8 mouse cellular contexts compared by ENCODE assay signal in genomic region chr12:110843194-110844048, GRCm38 (mm10). TPM values are rescaled to one million over a fixed set of nuclear protein-coding genes. Genes with fewer than 3 reads are reported as not detected.
DNase-seq lines count a peak whose midpoint lies in the region; ATAC-seq and TF ChIP-seq lines count a peak whose summit lies in the region.

No protein-coding gene starts in this region.

- H3K9me3 ChIP-seq in embryonic facial prominence, embryonic 10.5 days: no peaks in the 10 kb centered on the region
- no peaks in the 10 kb centered on the region for H3K9me3 ChIP-seq in intestine, postnatal 0 days (ENCODE audit: control insufficient read depth)
- no peaks in the 10 kb centered on the region for H3K9me3 ChIP-seq in limb, embryonic 13.5 days
- H3K9me3 ChIP-seq in midbrain, embryonic 14.5 days (ENCODE audit: control insufficient read depth, low read length): no peaks in the 10 kb centered on the region

- 20% methylated on average over 32 of the region's 32 CpGs for WGBS in embryonic facial prominence, embryonic 10.5 days
- WGBS in intestine, postnatal 0 days: 19% methylated on average over 32 of the region's 32 CpGs
- 21% methylated on average over 32 of the region's 32 CpGs for WGBS in limb, embryonic 13.5 days
- WGBS in midbrain, embryonic 14.5 days: 20% methylated on average over 32 of the region's 32 CpGs
- 20% methylated on average over 32 of the region's 32 CpGs for WGBS in small intestine, adult 2 months

- ATAC-seq in granulocyte monocyte progenitor cell, adult 5-6 weeks (replicated peaks; ENCODE audit: poor library complexity, severe bottlenecking): peak; percentile 48
- 0 out of 2 replicates have a peak, but pooled peaks have one; percentile 29 for ATAC-seq in intestine, postnatal 0 days
- ATAC-seq in limb, embryonic 13.5 days (ENCODE audit: low FRiP score, low read depth): no peak
- no peak for ATAC-seq in midbrain, embryonic 14.5 days (ENCODE audit: low FRiP score, low TSS enrichment)

- H3K4me3 ChIP-seq in embryonic facial prominence, embryonic 10.5 days: peak overlapping the region; percentile 65
- H3K4me3 ChIP-seq in intestine, postnatal 0 days (ENCODE audit: low read depth, low read length): peak overlapping the region; percentile 61
- H3K4me3 ChIP-seq in limb, embryonic 13.5 days: peak overlapping the region; percentile 50
- peak overlapping the region; percentile 21 for H3K4me3 ChIP-seq in midbrain, embryonic 14.5 days (replicated peaks; ENCODE audit: low read depth, low read length)
- H3K4me3 ChIP-seq in small intestine, adult 2 months (ENCODE audit: low read depth, low read length): peak overlapping the region; percentile 74

- peaks cover 31% of the 10 kb centered on the region for H3K4me1 ChIP-seq in embryonic facial prominence, embryonic 10.5 days
- H3K4me1 ChIP-seq in intestine, postnatal 0 days (replicated peaks; ENCODE audit: control insufficient read depth, insufficient read depth, low read length): peaks cover 8% of the 10 kb centered on the region; the same call in 1 of the 2 replicates
- H3K4me1 ChIP-seq in limb, embryonic 13.5 days: peaks cover 32% of the 10 kb centered on the region
- H3K4me1 ChIP-seq in midbrain, embryonic 14.5 days (ENCODE audit: control insufficient read depth, insufficient read depth, low read length): peaks cover 8% of the 10 kb centered on the region; the same call in 1 of the 2 replicates
- no peaks in the 10 kb centered on the region for H3K4me1 ChIP-seq in small intestine, adult 2 months (ENCODE audit: control insufficient read depth, insufficient read depth, insufficient read length, low read length)

- peak overlapping the region; percentile 72 for H3K4me2 ChIP-seq in intestine, postnatal 0 days (replicated peaks; ENCODE audit: low read depth)
- peak overlapping the region; percentile 70 for H3K4me2 ChIP-seq in limb, embryonic 13.5 days (replicated peaks)
- H3K4me2 ChIP-seq in midbrain, embryonic 14.5 days (ENCODE audit: low read length): peak overlapping the region; percentile 53

- no peak overlapping the region for H3K27ac ChIP-seq in embryonic facial prominence, embryonic 10.5 days (replicated peaks)
- no peak overlapping the region for H3K27ac ChIP-seq in intestine, postnatal 0 days (ENCODE audit: low read depth, low read length)
- no peak overlapping the region for H3K27ac ChIP-seq in limb, embryonic 13.5 days
- H3K27ac ChIP-seq in midbrain, embryonic 14.5 days (replicated peaks; ENCODE audit: low read depth, low read length): no peak overlapping the region
- no peak overlapping the region for H3K27ac ChIP-seq in small intestine, adult 2 months (ENCODE audit: insufficient read depth, low read depth, low read length)

- no peak for TF ChIP-seq POLR2A in small intestine, adult 2 months (IDR thresholded peaks at IDR 0.05; ENCODE audit: low read depth, low read length)

- peaks cover 27% of the 10 kb centered on the region for H3K27me3 ChIP-seq in embryonic facial prominence, embryonic 10.5 days (replicated peaks; ENCODE audit: low read depth, poor library complexity, severe bottlenecking)
- H3K27me3 ChIP-seq in intestine, postnatal 0 days (replicated peaks; ENCODE audit: control insufficient read depth, insufficient read depth, low read length): no peaks in the 10 kb centered on the region
- peaks cover 35% of the 10 kb centered on the region for H3K27me3 ChIP-seq in limb, embryonic 13.5 days
- peaks cover 26% of the 10 kb centered on the region for H3K27me3 ChIP-seq in midbrain, embryonic 14.5 days (ENCODE audit: control insufficient read depth, insufficient read depth, low read length)
- H3K27me3 ChIP-seq in small intestine, adult 2 months (ENCODE audit: control insufficient read depth, insufficient read depth, low read length): no peaks in the 10 kb centered on the region

- H3K9ac ChIP-seq in intestine, postnatal 0 days (ENCODE audit: low read depth, low read length): 0 out of 2 replicates have a peak overlapping the region, but pooled peaks have one; percentile 58
- peak overlapping the region; percentile 63 for H3K9ac ChIP-seq in limb, embryonic 13.5 days
- H3K9ac ChIP-seq in midbrain, embryonic 14.5 days (replicated peaks; ENCODE audit: low read length): 0 out of 2 replicates have a peak overlapping the region, but pooled peaks have one; percentile 17

- TF ChIP-seq CTCF in intestine, postnatal 0 days (IDR thresholded peaks at IDR 0.05; ENCODE audit: low read depth): peak; percentile 95
- TF ChIP-seq CTCF in small intestine, adult 2 months (IDR thresholded peaks at IDR 0.05; ENCODE audit: extremely low read depth, insufficient read length, insufficient replicate concordance, low read depth, low read length): peak; percentile 90

- DNase-seq in 3T3-L1 (ENCODE audit: low read depth, low spot score): peak; percentile 87
- peak; percentile 91 for DNase-seq in adrenal gland, postnatal 14 days
- peak; percentile 87 for DNase-seq in embryonic facial prominence, embryonic 10.5 days (ENCODE audit: low spot score)
- peak; percentile 90 for DNase-seq in midbrain, embryonic 14.5 days

- H3K36me3 ChIP-seq in embryonic facial prominence, embryonic 10.5 days (replicated peaks): no peaks in the 10 kb centered on the region
- H3K36me3 ChIP-seq in intestine, postnatal 0 days (ENCODE audit: control insufficient read depth, insufficient read depth): no peaks in the 10 kb centered on the region
- no peaks in the 10 kb centered on the region for H3K36me3 ChIP-seq in limb, embryonic 13.5 days
- no peaks in the 10 kb centered on the region for H3K36me3 ChIP-seq in midbrain, embryonic 14.5 days (ENCODE audit: control insufficient read depth, insufficient read depth, low read length)
- no peaks in the 10 kb centered on the region for H3K36me3 ChIP-seq in small intestine, adult 2 months (ENCODE audit: control insufficient read depth, insufficient read depth, low read length)

RNA-seq across cellular contexts. Expression of gene Mok, which starts 2.7 kb away (rescaled TPM):
- total RNA-seq in adrenal gland, postnatal 14 days (2021): 0.93 and 1.9 TPM in 2 replicates
- 7.2 and 10.1 TPM in 2 replicates for polyA plus RNA-seq in embryonic facial prominence, embryonic 10.5 days (2016; fragmentation: Nextera tagmentation; extraction: Ambion mirVana)
- total RNA-seq in granulocyte monocyte progenitor cell, adult 5-6 weeks (2014; fragmentation: Nextera tagmentation): 1.5 TPM in 2 replicates
- 2.6 and 2.9 TPM in 2 replicates for total RNA-seq in granulocyte monocyte progenitor cell, adult 5-6 weeks (2017)
- polyA plus RNA-seq in intestine, postnatal 0 days (2015; fragmentation: Nextera tagmentation; extraction: Ambion mirVana): 0.80 and 0.85 TPM in 2 replicates
- polyA plus RNA-seq in limb, embryonic 13.5 days (2015; fragmentation: Nextera tagmentation; extraction: Ambion mirVana): 5.7 and 6.1 TPM in 2 replicates
- 15.9 and 17.9 TPM in 2 replicates for polyA plus RNA-seq in midbrain, embryonic 14.5 days (2014; fragmentation: Nextera tagmentation; extraction: Ambion mirVana)
- polyA plus RNA-seq in small intestine, adult 2 months (2012; rRNA removed): 0.17 and 0.81 TPM in 2 replicates

RNA-seq across cellular contexts. Expression of gene Zfp839, which starts 6.6 kb away (rescaled TPM):
- 13.5 and 15.1 TPM in 2 replicates for total RNA-seq in adrenal gland, postnatal 14 days (2021)
- 5.6 and 6.1 TPM in 2 replicates for polyA plus RNA-seq in embryonic facial prominence, embryonic 10.5 days (2016; fragmentation: Nextera tagmentation; extraction: Ambion mirVana)
- 6.4 and 8.4 TPM in 2 replicates for total RNA-seq in granulocyte monocyte progenitor cell, adult 5-6 weeks (2014; fragmentation: Nextera tagmentation)
- 4.7 and 6.6 TPM in 2 replicates for total RNA-seq in granulocyte monocyte progenitor cell, adult 5-6 weeks (2017)
- polyA plus RNA-seq in intestine, postnatal 0 days (2015; fragmentation: Nextera tagmentation; extraction: Ambion mirVana): 1.6 and 2.3 TPM in 2 replicates
- 7.0 and 7.8 TPM in 2 replicates for polyA plus RNA-seq in limb, embryonic 13.5 days (2015; fragmentation: Nextera tagmentation; extraction: Ambion mirVana)
- polyA plus RNA-seq in midbrain, embryonic 14.5 days (2014; fragmentation: Nextera tagmentation; extraction: Ambion mirVana): 2.0 and 3.1 TPM in 2 replicates
- 2.1 and 3.2 TPM in 2 replicates for polyA plus RNA-seq in small intestine, adult 2 months (2012; rRNA removed)

RNA-seq across cellular contexts. Expression of gene Cinp, which starts 45.5 kb away (rescaled TPM):
- total RNA-seq in adrenal gland, postnatal 14 days (2021): 47.4 and 50.2 TPM in 2 replicates
- 86.9 and 91.3 TPM in 2 replicates for polyA plus RNA-seq in embryonic facial prominence, embryonic 10.5 days (2016; fragmentation: Nextera tagmentation; extraction: Ambion mirVana)
- 53.0 and 54.1 TPM in 2 replicates for total RNA-seq in granulocyte monocyte progenitor cell, adult 5-6 weeks (2014; fragmentation: Nextera tagmentation)
- total RNA-seq in granulocyte monocyte progenitor cell, adult 5-6 weeks (2017): 80.7 and 82.3 TPM in 2 replicates
- 30.5 and 31.0 TPM in 2 replicates for polyA plus RNA-seq in intestine, postnatal 0 days (2015; fragmentation: Nextera tagmentation; extraction: Ambion mirVana)
- 69.0 and 73.4 TPM in 2 replicates for polyA plus RNA-seq in limb, embryonic 13.5 days (2015; fragmentation: Nextera tagmentation; extraction: Ambion mirVana)
- polyA plus RNA-seq in midbrain, embryonic 14.5 days (2014; fragmentation: Nextera tagmentation; extraction: Ambion mirVana): 83.0 and 83.1 TPM in 2 replicates
- polyA plus RNA-seq in small intestine, adult 2 months (2012; rRNA removed): 19.4 and 20.4 TPM in 2 replicates

RNA-seq across cellular contexts. Expression of gene Tecpr2, which starts 45.6 kb away (rescaled TPM):
- 9.1 and 10.3 TPM in 2 replicates for total RNA-seq in adrenal gland, postnatal 14 days (2021)
- polyA plus RNA-seq in embryonic facial prominence, embryonic 10.5 days (2016; fragmentation: Nextera tagmentation; extraction: Ambion mirVana): 6.2 and 6.5 TPM in 2 replicates
- total RNA-seq in granulocyte monocyte progenitor cell, adult 5-6 weeks (2014; fragmentation: Nextera tagmentation): 6.6 and 8.5 TPM in 2 replicates
- 5.0 and 5.1 TPM in 2 replicates for total RNA-seq in granulocyte monocyte progenitor cell, adult 5-6 weeks (2017)
- 1.3 and 1.6 TPM in 2 replicates for polyA plus RNA-seq in intestine, postnatal 0 days (2015; fragmentation: Nextera tagmentation; extraction: Ambion mirVana)
- polyA plus RNA-seq in limb, embryonic 13.5 days (2015; fragmentation: Nextera tagmentation; extraction: Ambion mirVana): 4.4 and 4.9 TPM in 2 replicates
- 6.1 and 7.6 TPM in 2 replicates for polyA plus RNA-seq in midbrain, embryonic 14.5 days (2014; fragmentation: Nextera tagmentation; extraction: Ambion mirVana)
- polyA plus RNA-seq in small intestine, adult 2 months (2012; rRNA removed): 2.2 and 2.5 TPM in 2 replicates

Comparison
In these comparisons a context has a peak if more than half of its experiments do, and no peak if none do; other contexts are left out.
1. H3K4me3 ChIP-seq: peak in every context shown above with its lines; median percentile 74 in small intestine, adult 2 months; 65 in embryonic facial prominence, embryonic 10.5 days; 61 in intestine, postnatal 0 days; 50 in limb, embryonic 13.5 days; 21 in midbrain, embryonic 14.5 days.
2. ATAC-seq: peak in granulocyte monocyte progenitor cell, adult 5-6 weeks (single experiment) and intestine, postnatal 0 days (single experiment); none in limb, embryonic 13.5 days (single experiment) and midbrain, embryonic 14.5 days (single experiment).
3. Peak in every context shown above with its lines, with median percentiles within 50 percentile points of each other: DNase-seq, H3K4me2 ChIP-seq and H3K9ac ChIP-seq.